Mouse (Mus musculus): Measurements from ENCODE around the gene Hoxa13. TPM values are rescaled to one million over a fixed set of nuclear protein-coding genes. Genes with fewer than 3 reads are reported as not detected.

Gene Hoxa13
- total and polyA plus RNA-seq, 3 experiments: not detected

- Histone ChIP-seq H3K4me3 (ENCODE audit: control insufficient read depth in 1 of 2, insufficient read depth in 1 of 2, low read depth in 2 of 2, low read length in 2 of 2) (no peak overlapping the region), H3K9me3 (replicated peaks; ENCODE audit: insufficient read depth, low read length) (no peaks in the 10 kb centered on the region), H3K4me1 (ENCODE audit: control insufficient read depth in 1 of 2, insufficient read depth in 2 of 2, low read length in 2 of 2) (no peaks in the 10 kb centered on the region), H3K36me3 (ENCODE audit: control insufficient read depth in 1 of 2, insufficient read depth in 2 of 2, low read length in 2 of 2) (no peaks in the 10 kb centered on the region), H3K27me3 (ENCODE audit: control insufficient read depth in 1 of 2, insufficient read depth in 2 of 2, low read length in 2 of 2) (no peaks in the 10 kb centered on the region), H3K27ac (ENCODE audit: control insufficient read depth, low read depth, low read length) (no peak overlapping the region), H3K9ac (ENCODE audit: control insufficient read depth, low read depth, low read length, poor library complexity, severe bottlenecking) (no peak overlapping the region), H3K79me2 (ENCODE audit: control insufficient read depth, insufficient read depth, low read length, poor library complexity) (no peaks in the 10 kb centered on the region)
- no peak for DNase-seq (ENCODE audit: low read depth, low spot score)
- TF ChIP-seq ZNF384 (IDR thresholded peaks at IDR 0.05; ENCODE audit: low read depth, low read length) (no peak), MEF2A (IDR thresholded peaks at IDR 0.05; ENCODE audit: extremely low read depth, insufficient replicate concordance, low read depth, low read length, poor library complexity, severe bottlenecking) (no peak), USF1 (IDR thresholded peaks at IDR 0.05; ENCODE audit: low read depth, low read length) (no peak), MXI1 (IDR thresholded peaks at IDR 0.05; ENCODE audit: low read depth, low read length) (no peak), ZC3H11A (IDR thresholded peaks at IDR 0.05; ENCODE audit: low read depth, low read length) (no peak), RCOR1 (IDR thresholded peaks at IDR 0.05; ENCODE audit: low read depth, low read length) (no peak), UBTF (IDR thresholded peaks at IDR 0.05; ENCODE audit: borderline replicate concordance, insufficient read depth, low read depth, low read length) (no peak), POLR2AphosphoS2 (IDR thresholded peaks at IDR 0.05; ENCODE audit: low read length) (no peak), ETS1 (IDR thresholded peaks at IDR 0.05; ENCODE audit: low read depth, low read length) (no peak), GATA1 (IDR thresholded peaks at IDR 0.05; ENCODE audit: low read depth, low read length) (no peak), ZKSCAN1 (IDR thresholded peaks at IDR 0.05; ENCODE audit: low read depth, low read length) (no peak), JUND (IDR thresholded peaks at IDR 0.05; ENCODE audit: low read depth, low read length) (no peak), MAX (IDR thresholded peaks at IDR 0.05; ENCODE audit: low read length) (no peak), E2F4 (IDR thresholded peaks at IDR 0.05; ENCODE audit: borderline replicate concordance, low read depth, low read length) (no peak), POLR2AphosphoS5 (IDR thresholded peaks at IDR 0.05; ENCODE audit: borderline replicate concordance, low read depth, low read length) (no peak), RAD21 (IDR thresholded peaks at IDR 0.05; ENCODE audit: low read depth, low read length) (no peak), MYB (IDR thresholded peaks at IDR 0.05; ENCODE audit: low read depth, low read length) (no peak), KAT2A (conservative IDR thresholded peaks at IDR 0.05; ENCODE audit: low read depth, low read length) (no peak), MAZ (IDR thresholded peaks at IDR 0.05; ENCODE audit: low read depth, low read length) (no peak), MAFK (IDR thresholded peaks at IDR 0.05; ENCODE audit: borderline replicate concordance, low read depth, low read length) (no peak)
Observed at GRCm38 (mm10) chr6:52235866-52236265, 24.8 kb downstream of the Hoxa13 start.

GRCm38 (mm10) chr6:52235267-52235666 lies 25.4 kb downstream of the Hoxa13 start:
- H3K27me3 ChIP-seq (ENCODE audit: control insufficient read depth in 1 of 2, insufficient read depth in 2 of 2, low read length in 2 of 2): no peaks in the 10 kb centered on the region
- no peak overlapping the region for H3K27ac ChIP-seq (ENCODE audit: control insufficient read depth, low read depth, low read length)

More at GRCm38 (mm10) chr6:52235267-52235666, 25.4 kb downstream of the Hoxa13 start:
- no peaks in the 10 kb centered on the region for H3K4me1 ChIP-seq (ENCODE audit: control insufficient read depth in 1 of 2, insufficient read depth in 2 of 2, low read length in 2 of 2)
- no peaks in the 10 kb centered on the region for H3K36me3 ChIP-seq (ENCODE audit: control insufficient read depth in 1 of 2, insufficient read depth in 2 of 2, low read length in 2 of 2)
- TF ChIP-seq ZKSCAN1 (IDR thresholded peaks at IDR 0.05; ENCODE audit: low read depth, low read length) (no peak), USF2 (IDR thresholded peaks at IDR 0.05; ENCODE audit: borderline replicate concordance in 1 of 2, insufficient read depth in 1 of 2, low read depth in 1 of 2, low read length in 2 of 2) (no peak), ETS1 (IDR thresholded peaks at IDR 0.05; ENCODE audit: low read depth, low read length) (no peak), EP300 (IDR thresholded peaks at IDR 0.05; ENCODE audit: low read depth in 1 of 2, low read length in 2 of 2) (no peak), MAZ (IDR thresholded peaks at IDR 0.05; ENCODE audit: low read depth, low read length) (no peak), MAX (IDR thresholded peaks at IDR 0.05; ENCODE audit: low read length) (no peak), BHLHE40 (IDR thresholded peaks at IDR 0.05; ENCODE audit: borderline replicate concordance, low read depth, low read length) (no peak), RCOR1 (IDR thresholded peaks at IDR 0.05; ENCODE audit: low read depth, low read length) (no peak), ZC3H11A (IDR thresholded peaks at IDR 0.05; ENCODE audit: low read depth, low read length) (no peak), MXI1 (IDR thresholded peaks at IDR 0.05; ENCODE audit: low read depth, low read length) (no peak), MYC (IDR thresholded peaks at IDR 0.05; ENCODE audit: low read depth, low read length) (no peak), NRF1 (IDR thresholded peaks at IDR 0.05; ENCODE audit: insufficient read depth, low read depth, low read length, poor library complexity, severe bottlenecking) (no peak), USF1 (IDR thresholded peaks at IDR 0.05; ENCODE audit: low read depth, low read length) (no peak), POLR2A (IDR thresholded peaks at IDR 0.05; ENCODE audit: control insufficient read depth in 1 of 2, insufficient read depth in 1 of 2, low read depth in 1 of 2, low read length in 2 of 2, poor library complexity in 1 of 2) (no peak), SMC3 (IDR thresholded peaks at IDR 0.05; ENCODE audit: low read depth, low read length) (no peak), CHD1 (IDR thresholded peaks at IDR 0.05; ENCODE audit: low read depth, low read length) (no peak), TAL1 (IDR thresholded peaks at IDR 0.05; ENCODE audit: low read length) (no peak), POLR2AphosphoS5 (IDR thresholded peaks at IDR 0.05; ENCODE audit: borderline replicate concordance, low read depth, low read length) (no peak), POLR2AphosphoS2 (IDR thresholded peaks at IDR 0.05; ENCODE audit: low read length) (no peak), ZNF384 (IDR thresholded peaks at IDR 0.05; ENCODE audit: low read depth, low read length) (no peak)
- no peak overlapping the region for H3K9ac ChIP-seq (ENCODE audit: control insufficient read depth, low read depth, low read length, poor library complexity, severe bottlenecking)
- no peak overlapping the region for H3K4me3 ChIP-seq (ENCODE audit: control insufficient read depth in 1 of 2, insufficient read depth in 1 of 2, low read depth in 2 of 2, low read length in 2 of 2)
- H3K9me3 ChIP-seq (replicated peaks; ENCODE audit: insufficient read depth, low read length): no peaks in the 10 kb centered on the region
- H3K79me2 ChIP-seq (ENCODE audit: control insufficient read depth, insufficient read depth, low read length, poor library complexity): no peaks in the 10 kb centered on the region
- DNase-seq (ENCODE audit: low read depth, low spot score): no peak
